Mouse (Mus musculus): Measurements from ENCODE around the gene Mpzl2. TPM values are rescaled to one million over a fixed set of nuclear protein-coding genes. Genes with fewer than 3 reads are reported as not detected.

Mpzl2 gene
- polyA plus RNA-seq, 1 experiment from 2014 or later, result 0.44 TPM

Other genes with a start within 250 kb of the Mpzl2 start
- gene Tmem25, start 240.5 kb upstream of the Mpzl2 start, polyA plus RNA-seq (2014; fragmentation: Nextera tagmentation; extraction: Ambion mirVana), result 14.2 and 14.3 TPM in 2 replicates
- not detected in 2 replicates for gene Ttc36, start 236.7 kb upstream of the Mpzl2 start, polyA plus RNA-seq (2014; fragmentation: Nextera tagmentation; extraction: Ambion mirVana)
- 17.1 and 19.3 TPM in 2 replicates for gene Kmt2a, start 158.5 kb upstream of the Mpzl2 start, polyA plus RNA-seq (2014; fragmentation: Nextera tagmentation; extraction: Ambion mirVana)
- gene Atp5l, start 119.1 kb upstream of the Mpzl2 start, polyA plus RNA-seq (2014; fragmentation: Nextera tagmentation; extraction: Ambion mirVana), result 774 and 980 TPM in 2 replicates
- gene Ube4a, start 74.2 kb upstream of the Mpzl2 start, polyA plus RNA-seq (2014; fragmentation: Nextera tagmentation; extraction: Ambion mirVana), result 46.0 and 50.2 TPM in 2 replicates
- not detected in 2 replicates for gene Cd3g, start 59.4 kb upstream of the Mpzl2 start, polyA plus RNA-seq (2014; fragmentation: Nextera tagmentation; extraction: Ambion mirVana)
- gene Cd3d, start 58.0 kb upstream of the Mpzl2 start, polyA plus RNA-seq (2014; fragmentation: Nextera tagmentation; extraction: Ambion mirVana), result not detected in 2 replicates
- 0.20 and 0.22 TPM in 2 replicates for gene Cd3e, start 30.2 kb upstream of the Mpzl2 start, polyA plus RNA-seq (2014; fragmentation: Nextera tagmentation; extraction: Ambion mirVana)
- 1.1 and 1.7 TPM in 2 replicates for gene Mpzl3, start 15.4 kb downstream of the Mpzl2 start, polyA plus RNA-seq (2014; fragmentation: Nextera tagmentation; extraction: Ambion mirVana)
- 0.25 TPM in 1 of 2 replicates, not detected in the other for gene Jaml, start 39.4 kb downstream of the Mpzl2 start, polyA plus RNA-seq (2014; fragmentation: Nextera tagmentation; extraction: Ambion mirVana)
- gene Scn2b, start 78.0 kb downstream of the Mpzl2 start, polyA plus RNA-seq (2014; fragmentation: Nextera tagmentation; extraction: Ambion mirVana), result 6.9 and 8.1 TPM in 2 replicates
- gene Scn4b, start 98.6 kb downstream of the Mpzl2 start, polyA plus RNA-seq (2014; fragmentation: Nextera tagmentation; extraction: Ambion mirVana), result 0.07 and 0.17 TPM in 2 replicates
- not detected in 2 replicates for gene BC049352, start 142.2 kb downstream of the Mpzl2 start, polyA plus RNA-seq (2014; fragmentation: Nextera tagmentation; extraction: Ambion mirVana)
- gene Tmprss4, start 164.3 kb downstream of the Mpzl2 start, polyA plus RNA-seq (2014; fragmentation: Nextera tagmentation; extraction: Ambion mirVana), result not detected in 2 replicates
- gene Il10ra, start 229.3 kb downstream of the Mpzl2 start, polyA plus RNA-seq (2014; fragmentation: Nextera tagmentation; extraction: Ambion mirVana), result 0.68 and 0.85 TPM in 2 replicates